Mouse (Mus musculus) heart, embryonic 15.5 days (tissue): Measurements from ENCODE around the gene Atg2a. TPM values are rescaled to one million over a fixed set of nuclear protein-coding genes. Genes with fewer than 3 reads are reported as not detected.

ENCODE experiments used
- ATAC-seq: fragments of 200-750 bp; cut with Nextera tagmentation; replicated peaks from 2 replicates; pipeline ENCODE4 v1.8.0; 2017; ENCODE audit warnings: low read depth, moderate TSS enrichment; ENCODE audit not compliant: insufficient number of reproducible peaks, insufficient read depth, low FRiP score
- H3K27ac ChIP-seq: fragments of 300-500 bp; sonication (generic); 2 replicates; pipeline ENCODE4 v1.5.1; 2015; ENCODE audit warnings: mild to moderate bottlenecking, inconsistent platforms
- H3K27me3 ChIP-seq: fragments of 300-500 bp; sonication (generic); 2 replicates; pipeline ENCODE4 v1.6.1; 2015; ENCODE audit warnings: inconsistent platforms
- H3K36me3 ChIP-seq: fragments of 300-500 bp; sonication (generic); 2 replicates; pipeline ENCODE4 v1.6.1; 2015; ENCODE audit warnings: mild to moderate bottlenecking, inconsistent platforms
- H3K4me1 ChIP-seq: fragments of 300-500 bp; sonication (generic); replicated peaks from 2 replicates; pipeline ENCODE4 v1.6.1; 2015; ENCODE audit warnings: inconsistent platforms
- H3K4me2 ChIP-seq: fragments of 300-500 bp; sonication (generic); 2 replicates; pipeline ENCODE4 v1.6.1; 2015; ENCODE audit warnings: inconsistent platforms, mild to moderate bottlenecking, moderate library complexity
- H3K4me3 ChIP-seq: fragments of 300-500 bp; sonication (generic); 2 replicates; pipeline ENCODE4 v1.5.1; 2015; ENCODE audit warnings: mild to moderate bottlenecking, inconsistent platforms
- H3K9ac ChIP-seq: fragments of 300-500 bp; sonication (generic); 2 replicates; pipeline ENCODE4 v1.6.1; 2015; ENCODE audit warnings: mild to moderate bottlenecking, inconsistent platforms
- H3K9me3 ChIP-seq: fragments of 300-500 bp; sonication (generic); replicated peaks from 2 replicates; pipeline ENCODE4 v1.6.1; 2016; ENCODE audit warnings: inconsistent platforms
- WGBS: fragments of 180-500 bp; shearing (Covaris S2); methylation state at CpG from one replicate; pipeline ENCODE4 v1.1.7; 2015; ENCODE audit warnings: mixed read lengths; 5-methylcytosine and 5-hydroxymethylcytosine counted together
- polyA plus RNA-seq: library from polyadenylated mRNA; unstranded; fragments of >200 nt; fragmentation: Nextera tagmentation; extraction: Ambion mirVana; gene quantifications from 2 replicates; pipeline ENCODE4 v1.2.1, GENCODE M21; 2015

Gene Atg2a
- polyA plus RNA-seq, 1 experiment from 2014 or later: 6.7 TPM

DNA sequence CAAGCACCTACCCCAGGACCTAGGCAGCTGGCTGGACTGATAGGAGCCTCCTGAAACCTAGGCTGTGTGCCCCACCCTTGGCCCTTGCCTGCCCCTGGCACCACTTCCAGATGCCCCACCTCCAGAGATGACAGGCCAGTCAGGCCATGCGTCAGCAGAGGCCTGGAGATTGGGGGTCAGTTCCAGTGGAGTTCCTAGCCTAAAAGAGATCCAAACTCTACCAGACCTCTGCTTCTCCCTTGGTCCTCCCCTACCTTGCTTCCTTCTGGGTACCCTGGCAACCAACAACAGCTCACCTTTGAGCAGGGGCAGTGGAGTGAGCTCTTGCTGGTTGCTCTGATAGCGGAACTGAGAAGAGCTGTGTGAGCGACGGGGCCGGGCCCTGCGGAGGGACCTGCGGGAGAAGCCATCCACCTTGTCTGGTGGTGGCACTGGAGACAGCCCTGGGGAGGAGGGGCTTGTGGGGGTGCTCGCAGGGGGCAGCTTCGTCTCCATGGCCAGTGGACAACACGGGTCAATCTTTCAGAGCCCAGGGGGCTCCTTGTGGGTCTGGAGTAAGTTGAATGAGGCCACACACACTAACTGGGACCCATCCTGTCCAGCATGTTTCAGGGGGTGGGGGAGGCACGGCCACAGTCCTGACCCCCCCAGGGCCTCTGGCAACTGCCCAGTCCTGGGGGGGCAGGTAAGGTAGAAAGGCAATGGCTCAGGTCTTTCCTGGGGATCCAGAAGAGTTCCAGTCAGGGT is 7.0 kb upstream of the Atg2a start:
- whole genome bisulfite sequencing: 61% methylated on average over 11 of the region's 11 CpGs
- Histone ChIP-seq H3K9me3 (no peaks in the 10 kb centered on the region), H3K4me2 (peak overlapping the region; percentile 87), H3K27me3 (no peaks in the 10 kb centered on the region), H3K4me3 (peak overlapping the region; percentile 89), H3K9ac (peak overlapping the region; percentile 90), H3K4me1 (peaks cover 23% of the 10 kb centered on the region), H3K36me3 (peaks cover 33% of the 10 kb centered on the region), H3K27ac (no peak overlapping the region)
- ATAC-seq: no peak

DNA sequence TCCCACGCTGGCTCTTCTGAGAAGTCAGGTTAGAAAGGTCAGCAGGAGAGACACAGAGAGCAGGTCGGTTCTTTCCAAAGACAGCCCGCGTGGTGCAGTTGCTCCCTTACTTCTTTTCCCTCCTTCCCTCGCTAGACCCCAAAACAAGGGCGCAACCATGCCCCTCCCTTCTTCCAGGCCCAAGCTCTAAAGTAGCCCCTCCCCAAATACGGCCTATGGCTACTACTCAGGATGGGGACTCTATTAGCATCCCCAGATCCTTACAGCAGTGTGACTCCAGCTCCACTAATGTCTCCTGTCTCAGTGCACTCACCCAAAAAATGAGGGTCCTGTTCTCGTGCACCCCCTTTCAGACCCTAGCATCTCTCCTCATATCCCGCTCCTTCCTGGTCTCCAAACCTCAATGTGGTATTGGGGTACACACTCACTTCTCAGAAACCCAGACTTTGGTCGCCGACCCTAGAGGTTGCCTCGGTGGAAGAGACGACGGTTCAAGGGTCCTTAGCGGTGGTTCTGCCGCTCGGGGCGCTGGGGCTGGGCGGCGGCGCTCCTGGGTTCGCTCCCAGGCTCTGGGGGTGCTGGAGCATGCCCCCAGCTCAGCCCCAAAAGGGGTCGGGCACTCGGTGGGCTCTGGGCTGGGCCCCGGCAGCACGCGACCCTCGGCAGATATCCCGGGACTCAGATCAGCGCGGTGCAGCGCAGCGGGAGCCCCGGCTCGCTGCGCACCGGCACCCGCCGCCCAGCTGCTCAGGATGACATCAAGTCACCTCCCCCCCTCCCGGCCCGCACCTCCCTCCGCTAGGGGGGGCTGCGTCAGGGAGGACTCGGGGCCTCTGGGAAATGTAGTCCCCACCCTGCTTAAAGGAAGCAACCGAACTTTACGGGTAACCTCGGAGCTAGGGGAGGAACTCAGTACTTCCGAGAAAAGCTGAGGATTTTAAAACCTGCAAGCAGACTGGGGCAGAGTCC is 6.1 kb upstream of the Atg2a start, which contains the start of gene Ppp2r5b:
Ppp2r5b (minus strand) TSS at position 789 of the 969 bp plus-strand sequence.
- Histone ChIP-seq H3K9ac (peak within 1 kb of the TSS; percentile 90), H3K4me3 (peak within 1 kb of the TSS; percentile 89), H3K27ac (peak within 1 kb of the TSS; percentile 97), H3K36me3 (peaks cover 25% of the 10 kb centered on the region), H3K4me2 (peak within 1 kb of the TSS; percentile 87), H3K4me1 (peaks cover 23% of the 10 kb centered on the region), H3K27me3 (no peaks in the 10 kb centered on the region), H3K9me3 (no peaks in the 10 kb centered on the region)
- WGBS: 3% methylated on average over 48 of the region's 48 CpGs
- peak; percentile 92 for ATAC-seq

- H3K4me2 ChIP-seq: peak overlapping the region; percentile 87
- H3K27ac ChIP-seq: peak overlapping the region; percentile 97
- ATAC-seq: peak; percentile 89
- peak overlapping the region; percentile 90 for H3K9ac ChIP-seq
- peak overlapping the region; percentile 89 for H3K4me3 ChIP-seq
- H3K9me3 ChIP-seq: no peaks in the 10 kb centered on the region
- H3K27me3 ChIP-seq: no peaks in the 10 kb centered on the region
- H3K4me1 ChIP-seq: peaks cover 26% of the 10 kb centered on the region
- peaks cover 18% of the 10 kb centered on the region; the same call in 1 of the 2 replicates for H3K36me3 ChIP-seq
- under 1% methylated on average over 9 of the region's 9 CpGs for WGBS
Measured at GRCm38 (mm10) chr19:6236053-6236441, 5.4 kb upstream of the Atg2a start.

DNA sequence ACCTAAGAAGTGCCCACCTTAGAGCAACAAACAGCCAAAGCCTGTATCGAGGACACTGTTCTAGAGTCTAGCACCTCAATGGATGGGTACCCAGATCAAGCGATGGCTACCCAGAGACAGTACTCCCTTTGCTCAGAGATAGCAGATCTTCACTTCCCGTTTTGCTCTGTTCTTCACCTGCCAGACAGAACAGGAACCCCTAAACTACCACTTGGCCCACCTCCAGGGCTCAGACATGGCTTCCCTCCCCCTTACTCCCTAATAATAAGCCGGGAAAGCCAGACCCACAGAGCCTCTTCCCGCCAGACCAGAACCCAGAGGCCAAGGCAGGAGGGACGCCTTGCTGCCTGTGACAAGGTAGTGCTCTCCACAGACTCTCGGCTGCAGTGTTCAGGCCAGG is 4.6 kb upstream of the Atg2a start:
- no peak for ATAC-seq
- Histone ChIP-seq H3K9me3 (no peaks in the 10 kb centered on the region), H3K27me3 (no peaks in the 10 kb centered on the region), H3K4me2 (no peak overlapping the region), H3K27ac (0 out of 2 replicates have a peak overlapping the region, but pooled peaks have one; percentile 97), H3K4me1 (peaks cover 26% of the 10 kb centered on the region), H3K4me3 (no peak overlapping the region), H3K36me3 (peaks cover 10% of the 10 kb centered on the region; the same call in 1 of the 2 replicates), H3K9ac (no peak overlapping the region)
- 65% methylated on average over 7 of the region's 7 CpGs for WGBS

DNA sequence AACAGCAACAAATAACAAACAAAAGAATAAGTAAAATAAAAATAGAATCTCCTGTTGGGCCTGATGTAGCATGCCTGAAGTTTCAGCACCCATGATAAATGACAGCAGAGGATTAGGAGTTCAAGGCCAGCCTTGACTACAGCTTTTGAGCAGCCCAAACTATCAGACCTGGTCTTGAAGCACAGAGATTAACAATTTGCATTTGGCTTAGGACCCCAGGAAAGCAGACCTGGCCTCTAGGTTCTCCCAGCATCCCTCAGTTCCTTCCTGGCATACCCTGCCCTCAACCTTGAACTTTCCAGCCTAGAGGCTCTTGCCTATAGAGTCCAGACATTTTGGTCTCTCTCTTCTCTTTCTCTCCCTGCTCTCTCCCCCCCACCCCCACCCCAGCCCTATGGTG is 2.7 kb upstream of the Atg2a start:
- Histone ChIP-seq H3K27me3 (no peaks in the 10 kb centered on the region), H3K36me3 (no peaks in the 10 kb centered on the region), H3K9me3 (no peaks in the 10 kb centered on the region), H3K4me1 (peaks cover 37% of the 10 kb centered on the region), H3K9ac (no peak overlapping the region), H3K4me2 (no peak overlapping the region), H3K4me3 (no peak overlapping the region), H3K27ac (no peak overlapping the region)
- no peak for ATAC-seq

GRCm38 (mm10) chr19:6240136-6240535 is 1.3 kb upstream of the Atg2a start:
- Histone ChIP-seq H3K9me3 (no peaks in the 10 kb centered on the region), H3K9ac (no peak overlapping the region), H3K27ac (no peak overlapping the region), H3K4me3 (no peak overlapping the region), H3K36me3 (peaks cover 6% of the 10 kb centered on the region; the same call in 1 of the 2 replicates), H3K4me1 (peaks cover 23% of the 10 kb centered on the region), H3K27me3 (no peaks in the 10 kb centered on the region), H3K4me2 (no peak overlapping the region)
- no peak for ATAC-seq
- WGBS: 48% methylated on average over 1 of the region's 1 CpGs

DNA sequence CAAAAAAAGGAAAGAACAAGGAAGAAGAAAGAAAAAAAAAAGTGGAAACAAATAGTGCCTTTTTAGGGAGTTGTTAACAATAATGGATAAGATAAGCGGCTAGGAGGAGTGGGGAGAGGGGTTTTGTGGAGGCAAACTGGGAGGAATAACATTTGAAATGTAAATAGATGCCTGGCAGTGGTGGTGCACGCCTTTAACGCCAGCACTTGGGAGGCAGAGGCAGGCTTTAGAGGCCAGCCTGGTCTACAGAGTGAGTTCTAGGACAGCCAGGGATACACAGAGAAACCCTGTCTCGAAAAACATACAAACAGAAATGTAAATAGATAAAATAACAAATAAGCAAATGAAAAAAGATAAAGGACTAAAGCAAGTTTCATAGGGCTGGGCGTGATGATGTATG is 743 bp upstream of the Atg2a start:
- Histone ChIP-seq H3K4me2 (peak overlapping the region; percentile 43), H3K9ac (no peak overlapping the region), H3K27me3 (no peaks in the 10 kb centered on the region), H3K27ac (peak overlapping the region; percentile 43), H3K4me3 (peak overlapping the region; percentile 86), H3K9me3 (no peaks in the 10 kb centered on the region), H3K4me1 (peaks cover 22% of the 10 kb centered on the region), H3K36me3 (peaks cover 9% of the 10 kb centered on the region; the same call in 1 of the 2 replicates)
- WGBS: 35% methylated on average over 5 of the region's 5 CpGs
- ATAC-seq: no peak

- peaks cover 15% of the 10 kb centered on the region for H3K4me1 ChIP-seq
- H3K4me3 ChIP-seq: peak overlapping the region; percentile 86
- ATAC-seq: 0 out of 2 replicates have a peak, but pooled peaks have one; percentile 5
- WGBS: 1% methylated on average over 4 of the region's 4 CpGs
- peak overlapping the region; percentile 94 for H3K9ac ChIP-seq
- H3K27ac ChIP-seq: peak overlapping the region; percentile 84
- H3K9me3 ChIP-seq: no peaks in the 10 kb centered on the region
- no peaks in the 10 kb centered on the region for H3K27me3 ChIP-seq
- peaks cover 25% of the 10 kb centered on the region for H3K36me3 ChIP-seq
- H3K4me2 ChIP-seq: peak overlapping the region; percentile 92
Measured at GRCm38 (mm10) chr19:6242281-6242680, 813 bp downstream of the Atg2a start.

GRCm38 (mm10) chr19:6243226-6243625 is 1.8 kb downstream of the Atg2a start:
- H3K36me3 ChIP-seq: peaks cover 34% of the 10 kb centered on the region
- WGBS: 79% methylated on average over 5 of the region's 5 CpGs
- no peak for ATAC-seq

GRCm38 (mm10) chr19:6245806-6246205 is 4.3 kb downstream of the Atg2a start:
- H3K9me3 ChIP-seq: no peaks in the 10 kb centered on the region
- 38% methylated on average over 1 of the region's 1 CpGs for WGBS
- no peaks in the 10 kb centered on the region for H3K27me3 ChIP-seq
- no peak overlapping the region for H3K9ac ChIP-seq
- no peak for ATAC-seq
- H3K36me3 ChIP-seq: peaks cover 46% of the 10 kb centered on the region
- H3K27ac ChIP-seq: no peak overlapping the region
- H3K4me2 ChIP-seq: no peak overlapping the region
- H3K4me1 ChIP-seq: peaks cover 13% of the 10 kb centered on the region
- H3K4me3 ChIP-seq: no peak overlapping the region

More at GRCm38 (mm10) chr19:6243226-6243625, 1.8 kb downstream of the Atg2a start:
- Histone ChIP-seq H3K9me3 (no peaks in the 10 kb centered on the region), H3K9ac (no peak overlapping the region), H3K4me3 (peak overlapping the region; percentile 86; the same call in 1 of the 2 replicates), H3K27ac (no peak overlapping the region), H3K4me2 (no peak overlapping the region), H3K27me3 (no peaks in the 10 kb centered on the region), H3K4me1 (peaks cover 15% of the 10 kb centered on the region)
